Mouse (Mus musculus): Measurements from ENCODE around the gene Ppil4.
"Not testable (repeated sequence)": the region's sequence is repeated elsewhere in the genome, so short reads cannot be mapped to it uniquely, and the experiment has no call there.

Ppil4 gene

GRCm38 (mm10) chr10:7792751-7793385, at the start of gene Ppil4, which contains the start of gene Ginm1:
Gene Ppil4, plus strand, starts transcription at chr10:7792891.
Gene Ginm1, minus strand, starts transcription at chr10:7792824.
- DNase-seq (ENCODE audit: low read depth, low spot score), result peak; percentile 96

- not testable (repeated sequence) for DNase-seq (ENCODE audit: low read depth, low spot score)
These were observed 47.2 kb upstream of the Ppil4 start for GRCm38 (mm10) chr10:7745528-7745927.

GRCm38 (mm10) chr10:7748752-7749151, 43.9 kb upstream of the Ppil4 start:
- no peak for DNase-seq (ENCODE audit: low read depth, low spot score)

GRCm38 (mm10) chr10:7757544-7757943, 35.1 kb upstream of the Ppil4 start:
- DNase-seq (ENCODE audit: low read depth, low spot score), result no peak

- no peak for DNase-seq (ENCODE audit: low read depth, low spot score)
These were observed 20.3 kb upstream of the Ppil4 start for GRCm38 (mm10) chr10:7772346-7772745.

GRCm38 (mm10) chr10:7772769-7773168, 19.9 kb upstream of the Ppil4 start:
- no peak for DNase-seq (ENCODE audit: low read depth, low spot score)

- DNase-seq (ENCODE audit: low read depth, low spot score), result no peak
These were observed 17.3 kb upstream of the Ppil4 start for GRCm38 (mm10) chr10:7775421-7775820.

GRCm38 (mm10) chr10:7778361-7778760, 14.3 kb upstream of the Ppil4 start:
- no peak for DNase-seq (ENCODE audit: low read depth, low spot score)

- no peak for DNase-seq (ENCODE audit: low read depth, low spot score)
These were observed 12.9 kb upstream of the Ppil4 start for GRCm38 (mm10) chr10:7779751-7780237.

- DNase-seq (ENCODE audit: low read depth, low spot score), result peak; percentile 90
These were observed 12.2 kb upstream of the Ppil4 start for GRCm38 (mm10) chr10:7780238-7781176.

GRCm38 (mm10) chr10:7781214-7781613, 11.5 kb upstream of the Ppil4 start:
- DNase-seq (ENCODE audit: low read depth, low spot score), result no peak

- DNase-seq (ENCODE audit: low read depth, low spot score), result no peak
These were observed 5.4 kb upstream of the Ppil4 start for GRCm38 (mm10) chr10:7787319-7787718.

- no peak for DNase-seq (ENCODE audit: low read depth, low spot score)
These were observed 389 bp upstream of the Ppil4 start for GRCm38 (mm10) chr10:7792254-7792750.

GRCm38 (mm10) chr10:7801258-7801657, 8.6 kb downstream of the Ppil4 start:
- DNase-seq (ENCODE audit: low read depth, low spot score), result no peak

- no peak for DNase-seq (ENCODE audit: low read depth, low spot score)
These were observed 9.9 kb downstream of the Ppil4 start for GRCm38 (mm10) chr10:7802519-7803140.

GRCm38 (mm10) chr10:7809937-7810336, 17.2 kb downstream of the Ppil4 start:
- peak; percentile 75 for DNase-seq (ENCODE audit: low read depth, low spot score)

GRCm38 (mm10) chr10:7816476-7816875, 23.8 kb downstream of the Ppil4 start:
- no peak for DNase-seq (ENCODE audit: low read depth, low spot score)

GRCm38 (mm10) chr10:7818676-7819075, 26.0 kb downstream of the Ppil4 start:
- DNase-seq (ENCODE audit: low read depth, low spot score), result no peak

GRCm38 (mm10) chr10:7819156-7819555, 26.5 kb downstream of the Ppil4 start:
- DNase-seq (ENCODE audit: low read depth, low spot score), result no peak

GRCm38 (mm10) chr10:7819603-7820002, 26.9 kb downstream of the Ppil4 start:
- no peak for DNase-seq (ENCODE audit: low read depth, low spot score)

GRCm38 (mm10) chr10:7820171-7820570, 27.5 kb downstream of the Ppil4 start:
- DNase-seq (ENCODE audit: low read depth, low spot score), result no peak

GRCm38 (mm10) chr10:7821981-7822380, 29.3 kb downstream of the Ppil4 start:
- DNase-seq (ENCODE audit: low read depth, low spot score), result no peak

All from mesoderm, embryonic 11.5 days (tissue).